Mouse (Mus musculus) heart, embryonic 13.5 days (tissue): ENCODE data around the gene Pde10a. TPM values are rescaled to one million over a fixed set of nuclear protein-coding genes. Genes with fewer than 3 reads are reported as not detected.

Experiments
- ATAC-seq: fragments of 200-750 bp; cut with Nextera tagmentation; 2 replicates; pipeline ENCODE4 v1.8.0; 2017; ENCODE audit warnings: moderate TSS enrichment; ENCODE audit not compliant: insufficient number of reproducible peaks, low FRiP score, low TSS enrichment; ENCODE audit errors: extremely low read depth
- H3K27ac ChIP-seq: fragments of 300-500 bp; sonication (generic); replicated peaks from 2 replicates; pipeline ENCODE4 v1.5.1; 2015; ENCODE audit warnings: moderate library complexity, mild to moderate bottlenecking, inconsistent platforms
- H3K27me3 ChIP-seq: fragments of 300-500 bp; sonication (generic); replicated peaks from 2 replicates; pipeline ENCODE4 v1.6.1; 2015; ENCODE audit warnings: mild to moderate bottlenecking, inconsistent platforms
- H3K36me3 ChIP-seq: fragments of 300-500 bp; sonication (generic); 2 replicates; pipeline ENCODE4 v1.6.1; 2015; ENCODE audit warnings: mild to moderate bottlenecking, inconsistent platforms
- H3K4me1 ChIP-seq: fragments of 300-500 bp; sonication (generic); 2 replicates; pipeline ENCODE4 v1.6.1; 2015; ENCODE audit warnings: inconsistent platforms
- H3K4me2 ChIP-seq: fragments of 300-500 bp; sonication (generic); 2 replicates; pipeline ENCODE4 v1.6.1; 2015; ENCODE audit warnings: inconsistent platforms, mild to moderate bottlenecking, moderate library complexity
- H3K4me3 ChIP-seq: fragments of 300-500 bp; sonication (generic); 2 replicates; pipeline ENCODE4 v1.5.1; 2015; ENCODE audit warnings: moderate library complexity, mild to moderate bottlenecking, inconsistent platforms
- H3K9ac ChIP-seq: fragments of 300-500 bp; sonication (generic); 2 replicates; pipeline ENCODE4 v1.6.1; 2015; ENCODE audit warnings: inconsistent platforms, mild to moderate bottlenecking, moderate library complexity
- H3K9me3 ChIP-seq: fragments of 300-500 bp; sonication (generic); 2 replicates; pipeline ENCODE4 v1.6.1; 2016; ENCODE audit warnings: inconsistent platforms
- WGBS: fragments of 180-500 bp; shearing (Covaris S2); methylation state at CpG from one replicate; pipeline ENCODE4 v1.1.7; 2015; ENCODE audit warnings: mixed read lengths; 5-methylcytosine and 5-hydroxymethylcytosine counted together
- polyA plus RNA-seq: library from polyadenylated mRNA; unstranded; fragments of >200 nt; fragmentation: Nextera tagmentation; extraction: Ambion mirVana; gene quantifications from 2 replicates; pipeline ENCODE4 v1.2.1, GENCODE M21; 2015

Gene Pde10a
- polyA plus RNA-seq, 1 experiment from 2014 or later, result 1.1 TPM

GRCm38 (mm10) chr17:8763248-8763647 lies 238.1 kb downstream of the Pde10a start:
- Histone ChIP-seq H3K36me3 (no peaks in the 10 kb centered on the region), H3K4me3 (no peak overlapping the region), H3K4me2 (no peak overlapping the region), H3K4me1 (no peaks in the 10 kb centered on the region), H3K9ac (no peak overlapping the region), H3K27me3 (peaks cover 3% of the 10 kb centered on the region; the same call in 1 of the 2 replicates), H3K27ac (no peak overlapping the region), H3K9me3 (no peaks in the 10 kb centered on the region)
- ATAC-seq, result no peak
- 33% methylated on average over 1 of the region's 1 CpGs for WGBS

GRCm38 (mm10) chr17:8765987-8766576 lies 240.9 kb downstream of the Pde10a start:
- no peak overlapping the region for H3K27ac ChIP-seq
- no peak overlapping the region for H3K4me2 ChIP-seq
- ATAC-seq, result no peak
- no peak overlapping the region for H3K4me3 ChIP-seq
- H3K27me3 ChIP-seq, result no peaks in the 10 kb centered on the region
- no peaks in the 10 kb centered on the region for H3K9me3 ChIP-seq
- WGBS, result 72% methylated on average over 5 of the region's 5 CpGs
- no peak overlapping the region for H3K9ac ChIP-seq
- H3K36me3 ChIP-seq, result no peaks in the 10 kb centered on the region
- no peaks in the 10 kb centered on the region for H3K4me1 ChIP-seq

GRCm38 (mm10) chr17:8769155-8769554 lies 244.0 kb downstream of the Pde10a start:
- no peaks in the 10 kb centered on the region for H3K9me3 ChIP-seq
- no peaks in the 10 kb centered on the region for H3K27me3 ChIP-seq
- H3K4me1 ChIP-seq, result no peaks in the 10 kb centered on the region
- H3K9ac ChIP-seq, result no peak overlapping the region
- no peak overlapping the region for H3K4me3 ChIP-seq
- no peak overlapping the region for H3K4me2 ChIP-seq
- no peak for ATAC-seq
- H3K36me3 ChIP-seq, result no peaks in the 10 kb centered on the region
- H3K27ac ChIP-seq, result no peak overlapping the region
- 48% methylated on average over 1 of the region's 1 CpGs for WGBS

GRCm38 (mm10) chr17:8773391-8773790 lies 248.2 kb downstream of the Pde10a start:
- H3K27ac ChIP-seq, result no peak overlapping the region
- no peaks in the 10 kb centered on the region for H3K4me1 ChIP-seq
- WGBS, result 65% methylated on average over 6 of the region's 6 CpGs
- H3K9me3 ChIP-seq, result no peaks in the 10 kb centered on the region
- no peak overlapping the region for H3K4me2 ChIP-seq
- H3K36me3 ChIP-seq, result no peaks in the 10 kb centered on the region
- H3K4me3 ChIP-seq, result no peak overlapping the region
- no peak for ATAC-seq
- H3K9ac ChIP-seq, result no peak overlapping the region
- H3K27me3 ChIP-seq, result no peaks in the 10 kb centered on the region

- Histone ChIP-seq H3K36me3 (no peaks in the 10 kb centered on the region), H3K9me3 (no peaks in the 10 kb centered on the region), H3K27me3 (no peaks in the 10 kb centered on the region), H3K4me2 (no peak overlapping the region), H3K9ac (no peak overlapping the region), H3K27ac (no peak overlapping the region), H3K4me3 (no peak overlapping the region), H3K4me1 (no peaks in the 10 kb centered on the region)
- no peak for ATAC-seq
- WGBS, result 70% methylated on average over 3 of the region's 3 CpGs
These were observed 249.1 kb downstream of the Pde10a start for GRCm38 (mm10) chr17:8774301-8774700.

GRCm38 (mm10) chr17:8775571-8776161 lies 250.5 kb downstream of the Pde10a start:
- no peaks in the 10 kb centered on the region for H3K9me3 ChIP-seq
- ATAC-seq, result no peak
- H3K4me2 ChIP-seq, result no peak overlapping the region
- H3K27ac ChIP-seq, result no peak overlapping the region
- H3K27me3 ChIP-seq, result no peaks in the 10 kb centered on the region
- H3K9ac ChIP-seq, result no peak overlapping the region
- 68% methylated on average over 11 of the region's 11 CpGs for WGBS
- H3K4me1 ChIP-seq, result no peaks in the 10 kb centered on the region
- H3K36me3 ChIP-seq, result no peaks in the 10 kb centered on the region
- no peak overlapping the region for H3K4me3 ChIP-seq

- Histone ChIP-seq H3K9ac (no peak overlapping the region), H3K4me1 (no peaks in the 10 kb centered on the region), H3K4me2 (no peak overlapping the region), H3K27ac (no peak overlapping the region), H3K36me3 (no peaks in the 10 kb centered on the region), H3K4me3 (no peak overlapping the region), H3K9me3 (no peaks in the 10 kb centered on the region), H3K27me3 (no peaks in the 10 kb centered on the region)
- no peak for ATAC-seq
- WGBS, result 86% methylated on average over 6 of the region's 6 CpGs
These were observed 252.5 kb downstream of the Pde10a start for GRCm38 (mm10) chr17:8777710-8778109.

- Histone ChIP-seq H3K36me3 (no peaks in the 10 kb centered on the region), H3K9ac (no peak overlapping the region), H3K27me3 (no peaks in the 10 kb centered on the region), H3K4me1 (no peaks in the 10 kb centered on the region), H3K4me2 (no peak overlapping the region), H3K4me3 (no peak overlapping the region), H3K9me3 (no peaks in the 10 kb centered on the region), H3K27ac (no peak overlapping the region)
- WGBS, result 57% methylated on average over 5 of the region's 5 CpGs
- no peak for ATAC-seq
These were observed 253.7 kb downstream of the Pde10a start for GRCm38 (mm10) chr17:8778839-8779238.

GRCm38 (mm10) chr17:8780484-8780883 lies 255.3 kb downstream of the Pde10a start:
- 77% methylated on average over 4 of the region's 4 CpGs for WGBS
- Histone ChIP-seq H3K27me3 (no peaks in the 10 kb centered on the region), H3K4me3 (no peak overlapping the region), H3K4me1 (no peaks in the 10 kb centered on the region), H3K9me3 (no peaks in the 10 kb centered on the region), H3K9ac (no peak overlapping the region), H3K4me2 (no peak overlapping the region), H3K36me3 (no peaks in the 10 kb centered on the region), H3K27ac (no peak overlapping the region)
- ATAC-seq, result no peak

GRCm38 (mm10) chr17:8781040-8781439 lies 255.9 kb downstream of the Pde10a start:
- H3K4me1 ChIP-seq, result no peaks in the 10 kb centered on the region
- H3K27me3 ChIP-seq, result no peaks in the 10 kb centered on the region
- no peak overlapping the region for H3K4me3 ChIP-seq
- ATAC-seq, result no peak
- WGBS, result 81% methylated on average over 2 of the region's 2 CpGs
- H3K36me3 ChIP-seq, result no peaks in the 10 kb centered on the region
- no peak overlapping the region for H3K9ac ChIP-seq
- H3K27ac ChIP-seq, result no peak overlapping the region
- H3K9me3 ChIP-seq, result no peaks in the 10 kb centered on the region
- H3K4me2 ChIP-seq, result no peak overlapping the region

- no peak for ATAC-seq
These were observed 256.4 kb downstream of the Pde10a start for GRCm38 (mm10) chr17:8781576-8781975.

GRCm38 (mm10) chr17:8785908-8786307 lies 260.7 kb downstream of the Pde10a start:
- no peak overlapping the region for H3K4me3 ChIP-seq
- no peaks in the 10 kb centered on the region for H3K9me3 ChIP-seq
- H3K4me1 ChIP-seq, result no peaks in the 10 kb centered on the region
- 0 out of 2 replicates have a peak, but pooled peaks cover 4% of the 10 kb centered on the region for H3K27me3 ChIP-seq
- WGBS, result 90% methylated on average over 6 of the region's 6 CpGs
- no peak overlapping the region for H3K9ac ChIP-seq
- H3K4me2 ChIP-seq, result no peak overlapping the region
- H3K36me3 ChIP-seq, result no peaks in the 10 kb centered on the region
- no peak overlapping the region for H3K27ac ChIP-seq
- no peak for ATAC-seq

More at GRCm38 (mm10) chr17:8781576-8781975, 256.4 kb downstream of the Pde10a start:
- no peaks in the 10 kb centered on the region for H3K4me1 ChIP-seq
- H3K9me3 ChIP-seq, result no peaks in the 10 kb centered on the region
- no peaks in the 10 kb centered on the region for H3K36me3 ChIP-seq
- no peaks in the 10 kb centered on the region for H3K27me3 ChIP-seq
- H3K27ac ChIP-seq, result no peak overlapping the region
- H3K4me3 ChIP-seq, result no peak overlapping the region
- no peak overlapping the region for H3K9ac ChIP-seq
- H3K4me2 ChIP-seq, result no peak overlapping the region
- 73% methylated on average over 1 of the region's 1 CpGs for WGBS
